Mouse (Mus musculus) heart, embryonic 12.5 days (tissue): ENCODE data around the gene Il17re. TPM values are rescaled to one million over a fixed set of nuclear protein-coding genes. Genes with fewer than 3 reads are reported as not detected.

Source experiments
- ATAC-seq: fragments of 200-750 bp; cut with Nextera tagmentation; 2 replicates; pipeline ENCODE4 v1.8.0; 2017; ENCODE audit warnings: moderate TSS enrichment, moderate library complexity; ENCODE audit not compliant: insufficient number of reproducible peaks, low FRiP score
- H3K27ac ChIP-seq: fragments of 300-500 bp; sonication (generic); 2 replicates; pipeline ENCODE4 v1.5.1; 2016; ENCODE audit warnings: mild to moderate bottlenecking, moderate library complexity; ENCODE audit not compliant: poor library complexity, severe bottlenecking
- H3K27me3 ChIP-seq: fragments of 300-500 bp; sonication (generic); replicated peaks from 2 replicates; pipeline ENCODE4 v1.6.1; 2016; ENCODE audit warnings: mild to moderate bottlenecking, moderate library complexity
- H3K36me3 ChIP-seq: fragments of 300-500 bp; sonication (generic); 2 replicates; pipeline ENCODE4 v1.6.1; 2016; ENCODE audit warnings: mild to moderate bottlenecking, moderate library complexity
- H3K4me1 ChIP-seq: fragments of 300-500 bp; sonication (generic); replicated peaks from 2 replicates; pipeline ENCODE4 v1.6.1; 2016; ENCODE audit warnings: mild to moderate bottlenecking
- H3K4me2 ChIP-seq: fragments of 300-500 bp; sonication (generic); 2 replicates; pipeline ENCODE4 v1.6.1; 2016; ENCODE audit warnings: mild to moderate bottlenecking, moderate library complexity
- H3K4me3 ChIP-seq: fragments of 300-500 bp; sonication (generic); 2 replicates; pipeline ENCODE4 v1.5.1; 2016; ENCODE audit warnings: mild to moderate bottlenecking
- H3K9ac ChIP-seq: fragments of 300-500 bp; sonication (generic); 2 replicates; pipeline ENCODE4 v1.6.1; 2016; ENCODE audit warnings: mild to moderate bottlenecking, moderate library complexity
- H3K9me3 ChIP-seq: fragments of 300-500 bp; sonication (generic); replicated peaks from 2 replicates; pipeline ENCODE4 v1.6.1; 2016; ENCODE audit warnings: mild to moderate bottlenecking, moderate library complexity
- WGBS: fragments of 180-500 bp; shearing (Covaris S2); methylation state at CpG from one replicate; pipeline ENCODE4 v1.1.7; 2016; 5-methylcytosine and 5-hydroxymethylcytosine counted together
- polyA plus RNA-seq: library from polyadenylated mRNA; unstranded; fragments of >200 nt; fragmentation: Nextera tagmentation; extraction: Ambion mirVana; gene quantifications from 2 replicates; pipeline ENCODE4 v1.2.1, GENCODE M21; 2016

Gene Il17re
- polyA plus RNA-seq, 1 experiment from 2014 or later: 1.3 TPM

- WGBS: 18% methylated on average over 12 of the region's 12 CpGs
- Histone ChIP-seq H3K4me3 (peak within 1 kb of the TSS; percentile 39), H3K4me1 (peaks cover 31% of the 10 kb centered on the region), H3K36me3 (no peaks in the 10 kb centered on the region), H3K27ac (no peak within 1 kb of the TSS), H3K4me2 (peak within 1 kb of the TSS; percentile 69), H3K9me3 (no peaks in the 10 kb centered on the region), H3K9ac (peak within 1 kb of the TSS; percentile 73), H3K27me3 (peaks cover 51% of the 10 kb centered on the region)
- no peak for ATAC-seq
Observed at GRCm38 (mm10) chr6:113471297-113471936, 13.1 kb downstream of the Il17re start, which contains the start of gene Il17rc. Gene Il17rc, plus strand, starts transcription at chr6:113471427.

- H3K4me2 ChIP-seq: peak overlapping the region; percentile 69; the same call in 1 of the 2 replicates
- H3K27ac ChIP-seq: no peak overlapping the region
- peaks cover 52% of the 10 kb centered on the region for H3K27me3 ChIP-seq
- H3K4me3 ChIP-seq: no peak overlapping the region
- H3K36me3 ChIP-seq: no peaks in the 10 kb centered on the region
- H3K9ac ChIP-seq: no peak overlapping the region
- H3K9me3 ChIP-seq: no peaks in the 10 kb centered on the region
- no peak for ATAC-seq
- WGBS: 61% methylated on average over 10 of the region's 10 CpGs
- peaks cover 31% of the 10 kb centered on the region for H3K4me1 ChIP-seq
Observed at GRCm38 (mm10) chr6:113472061-113472460, 13.8 kb downstream of the Il17re start.

GRCm38 (mm10) chr6:113473246-113473645 is 15.0 kb downstream of the Il17re start:
- Histone ChIP-seq H3K27me3 (peaks cover 45% of the 10 kb centered on the region), H3K4me3 (no peak overlapping the region), H3K4me2 (no peak overlapping the region), H3K36me3 (no peaks in the 10 kb centered on the region), H3K9ac (no peak overlapping the region), H3K9me3 (no peaks in the 10 kb centered on the region), H3K4me1 (peaks cover 31% of the 10 kb centered on the region), H3K27ac (no peak overlapping the region)
- ATAC-seq: no peak
- 77% methylated on average over 2 of the region's 2 CpGs for WGBS

- H3K9ac ChIP-seq: no peak overlapping the region
- ATAC-seq: no peak
- H3K4me1 ChIP-seq: peaks cover 31% of the 10 kb centered on the region
- peaks cover 45% of the 10 kb centered on the region for H3K27me3 ChIP-seq
- no peak overlapping the region for H3K4me3 ChIP-seq
- H3K9me3 ChIP-seq: no peaks in the 10 kb centered on the region
- no peaks in the 10 kb centered on the region for H3K36me3 ChIP-seq
- no peak overlapping the region for H3K27ac ChIP-seq
- 57% methylated on average over 6 of the region's 6 CpGs for WGBS
- no peak overlapping the region for H3K4me2 ChIP-seq
Observed at GRCm38 (mm10) chr6:113473715-113474114, 15.4 kb downstream of the Il17re start.

- H3K4me3 ChIP-seq: no peak overlapping the region
- no peaks in the 10 kb centered on the region for H3K9me3 ChIP-seq
- H3K9ac ChIP-seq: no peak overlapping the region
- ATAC-seq: no peak
- H3K36me3 ChIP-seq: no peaks in the 10 kb centered on the region
- no peak overlapping the region for H3K27ac ChIP-seq
- H3K4me1 ChIP-seq: peaks cover 20% of the 10 kb centered on the region
- H3K4me2 ChIP-seq: no peak overlapping the region
- WGBS: 37% methylated on average over 7 of the region's 7 CpGs
- H3K27me3 ChIP-seq: peaks cover 43% of the 10 kb centered on the region
Observed at GRCm38 (mm10) chr6:113477353-113477752, 19.1 kb downstream of the Il17re start.

- no peak overlapping the region for H3K4me2 ChIP-seq
- no peak for ATAC-seq
- H3K27me3 ChIP-seq: peaks cover 41% of the 10 kb centered on the region
- H3K36me3 ChIP-seq: no peaks in the 10 kb centered on the region
- WGBS: 81% methylated on average over 10 of the region's 10 CpGs
- no peaks in the 10 kb centered on the region for H3K9me3 ChIP-seq
- peaks cover 24% of the 10 kb centered on the region for H3K4me1 ChIP-seq
- H3K9ac ChIP-seq: no peak overlapping the region
- no peak overlapping the region for H3K4me3 ChIP-seq
- no peak overlapping the region for H3K27ac ChIP-seq
Observed at GRCm38 (mm10) chr6:113478906-113479305, 20.6 kb downstream of the Il17re start.

GRCm38 (mm10) chr6:113480555-113481373 is 22.5 kb downstream of the Il17re start:
- WGBS: 54% methylated on average over 18 of the region's 18 CpGs
- no peak for ATAC-seq
- H3K4me3 ChIP-seq: no peak overlapping the region
- 0 out of 2 replicates have a peak overlapping the region, but pooled peaks have one; percentile 5 for H3K27ac ChIP-seq
- peaks cover 35% of the 10 kb centered on the region for H3K27me3 ChIP-seq
- H3K4me2 ChIP-seq: no peak overlapping the region
- peaks cover 28% of the 10 kb centered on the region for H3K4me1 ChIP-seq
- no peak overlapping the region for H3K9ac ChIP-seq
- no peaks in the 10 kb centered on the region for H3K9me3 ChIP-seq
- no peaks in the 10 kb centered on the region for H3K36me3 ChIP-seq

- Histone ChIP-seq H3K4me3 (peak overlapping the region; percentile 69), H3K4me2 (peak overlapping the region; percentile 95), H3K9me3 (no peaks in the 10 kb centered on the region), H3K4me1 (peaks cover 36% of the 10 kb centered on the region), H3K27me3 (peaks cover 25% of the 10 kb centered on the region), H3K27ac (peak overlapping the region; percentile 90), H3K9ac (peak overlapping the region; percentile 84), H3K36me3 (0 out of 2 replicates have a peak, but pooled peaks cover 8% of the 10 kb centered on the region)
- 2% methylated on average over 65 of the region's 65 CpGs for WGBS
- peak; percentile 61 for ATAC-seq
Observed at GRCm38 (mm10) chr6:113482477-113483099, 24.3 kb downstream of the Il17re start.

- ATAC-seq: peak; percentile 96
- Histone ChIP-seq H3K27ac (peak within 1 kb of the TSS; percentile 91), H3K27me3 (peaks cover 25% of the 10 kb centered on the region), H3K4me3 (peak within 1 kb of the TSS; percentile 69), H3K9ac (peak within 1 kb of the TSS; percentile 84), H3K9me3 (no peaks in the 10 kb centered on the region), H3K4me2 (peak within 1 kb of the TSS; percentile 95), H3K4me1 (peaks cover 36% of the 10 kb centered on the region), H3K36me3 (peaks cover 11% of the 10 kb centered on the region)
- WGBS: 0% methylated on average over 26 of the region's 26 CpGs
Observed at GRCm38 (mm10) chr6:113483100-113483615, 24.9 kb downstream of the Il17re start, which contains the start of gene Creld1. Gene Creld1, plus strand, starts transcription at chr6:113483297.

- H3K4me3 ChIP-seq: peak overlapping the region; percentile 69
- ATAC-seq: peak; percentile 41
- WGBS: 10% methylated on average over 10 of the region's 10 CpGs
- H3K4me2 ChIP-seq: peak overlapping the region; percentile 95
- peaks cover 23% of the 10 kb centered on the region for H3K27me3 ChIP-seq
- no peaks in the 10 kb centered on the region for H3K9me3 ChIP-seq
- H3K27ac ChIP-seq: peak overlapping the region; percentile 91
- peaks cover 36% of the 10 kb centered on the region for H3K4me1 ChIP-seq
- peaks cover 17% of the 10 kb centered on the region for H3K36me3 ChIP-seq
- H3K9ac ChIP-seq: peak overlapping the region; percentile 77
Observed at GRCm38 (mm10) chr6:113483729-113484128, 25.4 kb downstream of the Il17re start.
